Mouse (Mus musculus): ENCODE measurements around the gene Ephb3. TPM values are rescaled to one million over a fixed set of nuclear protein-coding genes. Genes with fewer than 3 reads are reported as not detected.
"Not testable (repeated sequence)": the region's sequence is repeated elsewhere in the genome, so short reads cannot be mapped to it uniquely, and the experiment has no call there.

Gene Ephb3
- polyA plus RNA-seq (2012; rRNA removed), result 1.2 TPM in 2 replicates

DNA sequence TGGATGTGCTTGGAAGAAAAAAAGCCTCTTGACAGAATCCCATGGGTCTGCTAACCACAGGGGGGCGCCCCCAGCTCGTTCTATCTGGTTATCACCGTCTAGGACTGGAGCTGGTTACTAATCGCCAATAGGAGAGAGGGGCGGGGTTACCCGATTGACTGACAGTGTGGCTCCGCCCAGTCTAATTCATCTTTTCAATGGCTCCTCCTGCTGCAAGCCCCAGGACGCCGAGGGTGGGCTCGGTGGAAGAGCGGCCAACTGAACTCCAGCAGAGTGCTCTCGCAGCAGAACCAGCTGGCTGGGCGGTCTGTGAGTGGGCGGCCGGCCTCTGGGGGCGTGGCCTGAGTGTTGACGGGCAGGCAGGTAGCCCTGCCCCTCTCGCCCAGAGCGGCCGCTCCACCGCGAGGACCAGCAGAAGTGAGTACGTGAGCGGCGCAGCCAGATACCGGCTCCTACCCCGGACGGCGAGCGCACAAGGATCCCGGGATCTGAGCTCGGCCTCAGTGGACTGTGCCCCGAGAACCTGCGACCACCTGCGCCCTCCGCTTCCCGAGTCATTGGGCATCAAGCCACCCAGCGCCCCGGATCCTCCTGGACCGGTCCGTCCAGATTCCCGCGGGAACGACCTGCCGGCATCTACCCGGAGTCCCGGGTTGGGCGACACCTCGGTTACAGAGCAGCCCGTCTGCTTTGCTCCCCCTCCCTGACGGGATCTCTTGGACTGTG lies at the start of gene Ephb3:
Gene Ephb3 (plus strand): TSS at position 389 of the 726 bp plus-strand sequence.
- Histone ChIP-seq H3K4me3 (ENCODE audit: control insufficient read depth, low read depth, low read length) (peak within 1 kb of the TSS; percentile 69), H3K36me3 (ENCODE audit: control insufficient read depth, insufficient read depth, low read length) (no peaks in the 10 kb centered on the region), H3K4me1 (ENCODE audit: control insufficient read depth, insufficient read depth, low read length) (peaks cover 5% of the 10 kb centered on the region; the same call in 1 of the 2 replicates), H3K27me3 (ENCODE audit: control insufficient read depth, insufficient read depth, low read length) (no peaks in the 10 kb centered on the region; the same call in 1 of the 2 replicates), H3K27ac (ENCODE audit: control insufficient read depth, insufficient read depth, low read depth, low read length) (no peak within 1 kb of the TSS)
- TF ChIP-seq CTCF (IDR thresholded peaks at IDR 0.05; ENCODE audit: control insufficient read depth, insufficient read depth, insufficient replicate concordance, low read depth, low read length) (peak; percentile 33; the same call in 1 of the 2 replicates), POLR2A (IDR thresholded peaks at IDR 0.05; ENCODE audit: control insufficient read depth, low read depth, low read length) (peak; percentile 54; the same call in 1 of the 2 replicates)

DNA sequence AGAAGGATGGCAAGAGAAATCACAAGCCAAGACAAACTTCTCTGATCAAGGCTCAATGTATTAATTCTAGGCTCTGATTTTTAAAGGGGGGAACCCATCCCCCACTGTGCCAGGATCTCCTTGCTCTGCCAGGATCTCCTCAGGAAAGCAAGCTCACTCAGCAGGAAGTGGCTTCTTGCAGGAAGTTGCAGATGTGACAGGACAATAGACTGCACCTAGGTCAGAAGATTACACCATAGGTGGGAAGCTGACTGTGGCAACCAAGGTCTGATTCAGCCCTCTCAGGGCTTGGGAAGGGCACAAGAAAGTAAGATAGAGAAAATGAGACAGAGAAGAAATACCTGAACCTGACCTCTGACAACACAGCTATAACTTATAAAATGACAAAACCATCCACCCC lies 48.3 kb upstream of the Ephb3 start:
- not testable (repeated sequence) for H3K27me3 ChIP-seq (ENCODE audit: control insufficient read depth, insufficient read depth, low read length); H3K4me3 ChIP-seq (ENCODE audit: control insufficient read depth, low read depth, low read length); H3K27ac ChIP-seq (ENCODE audit: control insufficient read depth, insufficient read depth, low read depth, low read length); H3K36me3 ChIP-seq (ENCODE audit: control insufficient read depth, insufficient read depth, low read length); H3K4me1 ChIP-seq (ENCODE audit: control insufficient read depth, insufficient read depth, low read length)

DNA sequence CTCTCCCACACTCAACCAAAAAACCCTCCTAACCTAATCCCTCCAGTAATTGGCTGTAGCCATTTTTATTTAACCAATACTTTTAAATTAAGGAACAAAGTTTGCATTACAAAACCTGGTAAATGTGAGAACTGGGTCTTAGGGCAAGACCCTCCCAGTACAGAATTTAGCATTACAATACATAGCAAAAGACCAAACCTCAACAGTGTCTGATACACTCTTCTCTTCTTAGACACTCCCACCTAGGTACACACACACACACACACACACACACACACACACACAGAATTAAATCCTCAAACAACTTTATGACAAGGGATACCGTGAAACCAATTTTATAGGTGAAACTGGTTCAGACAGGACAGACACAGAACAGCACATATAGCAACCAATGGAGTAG lies 45.3 kb upstream of the Ephb3 start:
- H3K4me1 ChIP-seq (ENCODE audit: control insufficient read depth, insufficient read depth, low read length); H3K4me3 ChIP-seq (ENCODE audit: control insufficient read depth, low read depth, low read length); H3K36me3 ChIP-seq (ENCODE audit: control insufficient read depth, insufficient read depth, low read length); H3K27me3 ChIP-seq (ENCODE audit: control insufficient read depth, insufficient read depth, low read length); H3K27ac ChIP-seq (ENCODE audit: control insufficient read depth, insufficient read depth, low read depth, low read length): not testable (repeated sequence)

DNA sequence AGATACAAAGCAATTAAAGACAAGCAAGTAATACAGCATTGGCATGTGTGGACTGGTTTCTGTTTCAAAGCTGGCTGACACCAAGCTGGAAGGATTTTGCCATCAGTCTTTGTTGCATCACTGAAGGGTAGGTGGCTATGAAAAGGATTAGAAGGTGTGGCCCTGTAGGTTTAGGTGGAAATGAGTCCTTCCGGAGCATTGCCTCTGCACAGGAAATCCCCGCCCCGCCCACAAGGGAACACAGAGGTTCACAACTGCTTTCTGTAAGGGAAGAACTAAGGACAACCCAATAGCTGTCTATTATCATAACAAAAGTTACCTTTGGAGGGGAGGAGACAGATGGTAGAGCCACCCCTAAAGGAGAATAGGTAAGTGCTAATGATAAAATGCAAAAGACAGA lies 41.1 kb upstream of the Ephb3 start:
- not testable (repeated sequence) for H3K4me3 ChIP-seq (ENCODE audit: control insufficient read depth, low read depth, low read length); H3K27ac ChIP-seq (ENCODE audit: control insufficient read depth, insufficient read depth, low read depth, low read length); H3K36me3 ChIP-seq (ENCODE audit: control insufficient read depth, insufficient read depth, low read length); H3K27me3 ChIP-seq (ENCODE audit: control insufficient read depth, insufficient read depth, low read length); H3K4me1 ChIP-seq (ENCODE audit: control insufficient read depth, insufficient read depth, low read length)

DNA sequence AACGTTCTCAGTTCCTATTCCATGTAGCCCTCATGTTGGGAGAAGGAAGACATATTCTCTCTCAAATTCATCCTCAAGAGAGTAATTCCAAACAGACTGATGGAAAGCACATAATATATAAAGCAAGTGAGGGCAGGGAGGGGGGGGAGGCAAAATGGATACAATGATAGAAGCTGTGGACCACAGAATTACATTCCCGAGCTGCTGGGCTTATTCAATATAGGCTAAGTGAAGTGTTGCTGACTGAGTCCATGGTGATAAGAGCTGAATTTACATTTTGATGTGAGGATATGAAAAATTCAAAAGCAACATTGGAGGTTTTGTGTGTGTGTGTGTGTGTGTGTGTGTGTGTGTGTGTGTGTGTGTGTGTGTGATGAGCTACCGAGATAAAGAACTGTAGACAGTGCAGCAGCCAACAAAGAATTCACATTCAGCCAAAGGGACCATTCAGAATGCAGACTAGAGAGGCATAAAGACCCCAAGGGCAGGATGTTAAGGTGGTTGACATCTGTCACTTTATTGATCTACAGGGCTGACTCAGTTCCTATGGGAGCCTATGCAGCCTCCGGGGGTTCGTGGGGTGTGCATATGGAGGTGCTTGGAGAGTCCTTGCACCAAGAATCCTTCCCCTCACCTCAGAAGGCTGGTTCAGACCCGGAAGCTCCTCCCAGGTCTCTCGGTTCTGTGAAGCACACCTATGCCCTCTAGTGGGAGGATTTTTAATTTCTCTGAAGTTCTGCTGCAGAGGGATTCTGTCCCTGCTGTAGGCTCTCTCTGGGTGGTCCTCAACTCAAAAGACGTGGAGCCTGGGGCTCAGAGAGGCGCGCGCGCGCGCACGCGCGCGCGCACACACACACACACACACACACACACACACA lies 39.0 kb upstream of the Ephb3 start:
- not testable (repeated sequence) for H3K27me3 ChIP-seq (ENCODE audit: control insufficient read depth, insufficient read depth, low read length); H3K36me3 ChIP-seq (ENCODE audit: control insufficient read depth, insufficient read depth, low read length); H3K4me3 ChIP-seq (ENCODE audit: control insufficient read depth, low read depth, low read length); H3K27ac ChIP-seq (ENCODE audit: control insufficient read depth, insufficient read depth, low read depth, low read length); H3K4me1 ChIP-seq (ENCODE audit: control insufficient read depth, insufficient read depth, low read length)

DNA sequence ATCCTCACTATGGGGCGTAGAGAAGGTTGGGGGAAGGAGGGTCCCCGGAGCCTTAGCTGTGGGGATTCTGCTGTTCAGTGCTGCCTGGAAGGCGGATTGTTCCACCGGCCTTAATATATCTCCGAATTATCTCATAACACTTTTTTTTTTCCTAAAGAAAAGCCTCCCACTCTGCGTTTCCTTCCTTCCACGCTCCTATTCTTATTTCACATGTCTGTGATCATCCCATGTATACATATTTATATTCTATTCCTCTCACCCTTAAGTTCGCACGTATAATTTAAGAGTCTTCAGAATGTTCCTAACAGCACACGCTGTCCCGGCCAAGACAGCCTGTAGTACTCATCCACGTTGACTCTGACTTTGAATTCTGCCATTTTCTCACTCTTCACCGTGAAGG lies 35.8 kb upstream of the Ephb3 start:
- TF ChIP-seq CTCF (IDR thresholded peaks at IDR 0.05; ENCODE audit: control insufficient read depth, insufficient read depth, insufficient replicate concordance, low read depth, low read length) (no peak), POLR2A (IDR thresholded peaks at IDR 0.05; ENCODE audit: control insufficient read depth, low read depth, low read length) (no peak)
- no peaks in the 10 kb centered on the region for H3K27me3 ChIP-seq (ENCODE audit: control insufficient read depth, insufficient read depth, low read length)
- no peak overlapping the region for H3K27ac ChIP-seq (ENCODE audit: control insufficient read depth, insufficient read depth, low read depth, low read length)
- no peak overlapping the region for H3K4me3 ChIP-seq (ENCODE audit: control insufficient read depth, low read depth, low read length)
- no peaks in the 10 kb centered on the region for H3K4me1 ChIP-seq (ENCODE audit: control insufficient read depth, insufficient read depth, low read length)
- no peaks in the 10 kb centered on the region for H3K36me3 ChIP-seq (ENCODE audit: control insufficient read depth, insufficient read depth, low read length)

DNA sequence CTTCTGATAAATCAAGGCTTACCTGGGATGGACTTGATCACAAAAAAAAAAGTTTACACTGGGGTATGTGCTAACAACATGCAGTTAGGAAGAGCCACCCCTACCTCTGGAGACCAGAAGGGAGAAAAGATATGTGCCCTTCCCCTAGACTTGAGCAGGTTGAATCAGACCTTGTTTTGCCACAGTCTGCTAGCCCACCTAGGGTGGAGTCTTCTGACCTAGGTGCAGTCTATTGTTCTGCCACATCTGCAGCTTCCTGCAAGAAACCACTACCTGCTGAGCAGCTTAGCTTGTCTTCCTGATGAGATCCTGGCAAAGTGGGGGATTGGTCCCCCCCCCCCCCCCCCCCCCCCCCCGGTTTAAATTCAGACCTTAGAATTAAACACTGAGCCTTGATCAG lies 29.3 kb upstream of the Ephb3 start:
- no peaks in the 10 kb centered on the region for H3K4me1 ChIP-seq (ENCODE audit: control insufficient read depth, insufficient read depth, low read length)
- no peaks in the 10 kb centered on the region for H3K27me3 ChIP-seq (ENCODE audit: control insufficient read depth, insufficient read depth, low read length)
- H3K4me3 ChIP-seq (ENCODE audit: control insufficient read depth, low read depth, low read length), result no peak overlapping the region
- no peak overlapping the region for H3K27ac ChIP-seq (ENCODE audit: control insufficient read depth, insufficient read depth, low read depth, low read length)
- no peaks in the 10 kb centered on the region for H3K36me3 ChIP-seq (ENCODE audit: control insufficient read depth, insufficient read depth, low read length)
- TF ChIP-seq CTCF (IDR thresholded peaks at IDR 0.05; ENCODE audit: control insufficient read depth, insufficient read depth, insufficient replicate concordance, low read depth, low read length), result no peak
- no peak for TF ChIP-seq POLR2A (IDR thresholded peaks at IDR 0.05; ENCODE audit: control insufficient read depth, low read depth, low read length)

DNA sequence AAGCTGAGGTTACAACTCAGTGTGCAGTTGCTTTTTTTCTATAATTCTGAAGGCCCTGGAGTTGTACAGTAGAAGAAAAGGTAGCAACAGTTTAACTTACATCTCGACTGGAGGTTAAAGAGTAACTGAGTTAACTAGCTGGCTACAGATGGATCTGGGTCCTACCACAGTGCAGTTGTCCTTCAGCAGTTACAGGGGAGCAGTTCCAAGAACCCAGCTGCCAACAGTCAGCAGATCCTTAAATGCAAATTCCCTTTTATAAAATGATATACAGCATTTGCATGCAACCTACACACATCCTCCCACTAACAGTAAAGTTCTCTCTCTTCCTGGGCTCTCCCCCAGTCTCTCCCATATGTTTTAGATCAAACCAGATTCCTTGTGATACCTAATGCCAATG lies 22.4 kb upstream of the Ephb3 start:
- no peak overlapping the region for H3K27ac ChIP-seq (ENCODE audit: control insufficient read depth, insufficient read depth, low read depth, low read length)

More for the DNA sequence above, 22.4 kb upstream of the Ephb3 start:
- no peak overlapping the region for H3K4me3 ChIP-seq (ENCODE audit: control insufficient read depth, low read depth, low read length)
- no peaks in the 10 kb centered on the region for H3K4me1 ChIP-seq (ENCODE audit: control insufficient read depth, insufficient read depth, low read length)
- H3K36me3 ChIP-seq (ENCODE audit: control insufficient read depth, insufficient read depth, low read length), result no peaks in the 10 kb centered on the region
- no peaks in the 10 kb centered on the region for H3K27me3 ChIP-seq (ENCODE audit: control insufficient read depth, insufficient read depth, low read length)
- TF ChIP-seq POLR2A (IDR thresholded peaks at IDR 0.05; ENCODE audit: control insufficient read depth, low read depth, low read length), result no peak
- TF ChIP-seq CTCF (IDR thresholded peaks at IDR 0.05; ENCODE audit: control insufficient read depth, insufficient read depth, insufficient replicate concordance, low read depth, low read length), result no peak

All from testis, adult 2 months (tissue).